Mouse (Mus musculus): ENCODE results near the gene Mrm1. TPM values are rescaled to one million over a fixed set of nuclear protein-coding genes. Genes with fewer than 3 reads are reported as not detected.
"Not testable (repeated sequence)": the region's sequence is repeated elsewhere in the genome, so short reads cannot be mapped to it uniquely, and the experiment has no call there.

Mrm1 gene
- polyA plus RNA-seq, 1 experiment from 2014 or later, result 11.0 TPM

DNA sequence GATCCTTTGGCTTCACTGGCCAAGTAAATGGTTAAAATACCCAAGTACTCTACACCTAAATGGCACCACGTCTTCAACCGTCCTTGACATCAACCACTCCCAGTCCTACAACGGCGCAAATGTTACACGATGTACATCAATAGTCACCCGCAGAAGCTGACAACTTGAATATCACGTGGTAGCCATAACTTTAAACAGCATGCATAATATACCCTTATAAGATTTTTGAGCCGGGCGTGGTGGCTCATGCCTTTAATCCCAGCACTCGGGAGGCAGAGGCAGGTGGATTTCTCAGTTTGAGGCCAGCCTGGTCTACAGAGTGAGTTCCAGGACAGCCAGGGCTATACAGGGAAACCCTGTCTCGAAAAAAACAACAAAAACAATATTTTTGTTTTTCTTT, 10.2 kb upstream of the Mrm1 start:
- not testable (repeated sequence) for H3K9me3 ChIP-seq (ENCODE audit: control insufficient read depth, low read depth, low read length); H3K4me1 ChIP-seq (ENCODE audit: control insufficient read depth, insufficient read depth, low read length); H3K27me3 ChIP-seq (ENCODE audit: control insufficient read depth, insufficient read depth, low read length)
- Histone ChIP-seq H3K9ac (replicated peaks; ENCODE audit: low read depth, low read length) (peak overlapping the region; percentile 64; the same call in 1 of the 2 replicates), H3K4me3 (ENCODE audit: low read depth, low read length) (peak overlapping the region; percentile 80), H3K27ac (ENCODE audit: low read length) (peak overlapping the region; percentile 45; the same call in 1 of the 2 replicates), H3K4me2 (replicated peaks; ENCODE audit: low read depth, low read length) (peak overlapping the region; percentile 68), H3K36me3 (ENCODE audit: control insufficient read depth, insufficient read depth, low read length) (peaks cover 24% of the 10 kb centered on the region)
- 74% methylated on average over 11 of the region's 11 CpGs for WGBS
- 0 out of 2 replicates have a peak, but pooled peaks have one; percentile 18 for ATAC-seq (ENCODE audit: insufficient number of reproducible peaks, insufficient read depth, low FRiP score, low read depth)

DNA sequence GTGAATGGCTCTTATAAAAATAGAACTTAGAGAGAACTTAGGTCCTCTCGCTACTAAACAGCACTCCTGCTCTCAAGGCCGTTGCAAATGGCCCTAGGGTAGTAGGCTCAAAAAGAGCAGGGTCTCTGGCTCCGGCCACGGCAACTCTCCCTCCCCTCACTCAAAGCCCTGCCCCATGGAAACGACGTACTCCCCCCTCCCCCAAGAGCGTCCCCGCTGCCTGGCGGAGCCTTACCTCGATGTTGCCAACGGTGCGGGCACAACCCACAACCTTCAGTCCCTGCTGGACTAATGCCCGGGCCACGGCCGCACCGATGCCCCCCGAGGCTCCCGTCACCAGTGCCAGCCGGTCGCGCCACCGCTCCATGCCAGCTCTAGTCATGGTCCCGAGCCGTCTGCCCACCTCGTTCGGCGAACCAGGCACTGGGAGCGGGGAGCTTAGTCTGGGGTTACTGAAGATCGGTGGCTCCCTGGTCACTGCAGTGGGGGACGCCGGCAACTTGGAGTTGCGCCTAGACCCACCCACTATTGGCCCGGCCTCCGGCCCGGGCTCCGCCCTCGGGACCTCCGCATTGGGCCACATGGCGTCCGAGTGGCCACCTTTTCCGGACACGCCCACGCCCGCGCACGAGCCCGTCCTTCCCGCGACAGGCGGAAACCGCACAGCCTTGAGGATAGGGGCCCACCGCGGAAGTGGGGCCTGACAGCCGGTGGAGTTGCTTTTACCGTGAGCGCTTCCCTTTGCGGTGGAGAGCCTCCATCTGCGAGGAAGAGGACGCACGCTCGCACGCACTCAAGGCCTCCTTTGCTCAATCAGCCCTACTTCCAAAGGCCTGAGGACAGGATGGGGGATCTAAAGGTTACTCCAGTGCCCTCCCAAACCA, 9.4 kb upstream of the Mrm1 start, which contains the start of gene Dhrs11:
Gene Dhrs11 (minus strand): TSS at position 479 of the 884 bp plus-strand sequence.
- peak; percentile 95 for ATAC-seq (ENCODE audit: insufficient number of reproducible peaks, insufficient read depth, low FRiP score, low read depth)
- under 1% methylated on average over 62 of the region's 62 CpGs for WGBS

DNA sequence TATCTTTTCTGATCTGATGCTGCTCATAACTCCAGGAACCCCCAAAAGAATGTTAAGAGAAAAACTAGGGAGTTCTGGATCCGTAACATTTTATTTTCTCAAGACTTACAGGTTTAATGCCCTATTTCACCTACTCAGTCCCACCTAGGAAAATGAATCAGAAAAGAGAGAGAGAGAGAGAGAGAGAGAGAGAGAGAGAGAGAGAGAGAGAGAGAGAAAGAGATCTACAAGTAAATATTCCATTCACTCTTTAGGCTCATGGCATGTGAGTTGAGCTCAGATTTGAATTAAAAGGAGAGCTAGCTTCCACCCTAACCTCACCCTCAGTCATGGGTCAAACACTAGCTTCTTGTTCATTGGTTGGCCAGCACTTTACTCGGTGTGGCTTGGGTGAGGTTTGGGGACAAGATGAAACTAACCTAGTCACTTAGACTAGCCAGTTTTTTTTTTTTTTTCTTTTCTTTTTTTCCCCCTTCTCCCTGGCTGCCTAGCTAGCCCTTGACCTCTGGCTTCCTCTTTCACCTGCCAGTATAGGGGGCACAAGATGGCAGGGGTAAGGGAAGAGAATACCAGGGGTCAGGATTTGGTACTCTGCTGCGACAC, 8.7 kb upstream of the Mrm1 start:
- H3K27me3 ChIP-seq (ENCODE audit: control insufficient read depth, insufficient read depth, low read length), result no peaks in the 10 kb centered on the region
- H3K36me3 ChIP-seq (ENCODE audit: control insufficient read depth, insufficient read depth, low read length), result peaks cover 14% of the 10 kb centered on the region
- peak overlapping the region; percentile 80 for H3K4me3 ChIP-seq (ENCODE audit: low read depth, low read length)
- no peak overlapping the region for H3K27ac ChIP-seq (ENCODE audit: low read length)
- no peak for ATAC-seq (ENCODE audit: insufficient number of reproducible peaks, insufficient read depth, low FRiP score, low read depth)
- H3K9ac ChIP-seq (replicated peaks; ENCODE audit: low read depth, low read length), result no peak overlapping the region
- 42% methylated on average over 3 of the region's 3 CpGs for WGBS
- no peaks in the 10 kb centered on the region for H3K9me3 ChIP-seq (ENCODE audit: control insufficient read depth, low read depth, low read length)
- peak overlapping the region; percentile 68 for H3K4me2 ChIP-seq (replicated peaks; ENCODE audit: low read depth, low read length)
- H3K4me1 ChIP-seq (ENCODE audit: control insufficient read depth, insufficient read depth, low read length), result peaks cover 8% of the 10 kb centered on the region; the same call in 1 of the 2 replicates

More for the DNA sequence above, 9.4 kb upstream of the Mrm1 start, which contains the start of gene Dhrs11:
- peaks cover 8% of the 10 kb centered on the region; the same call in 1 of the 2 replicates for H3K4me1 ChIP-seq (ENCODE audit: control insufficient read depth, insufficient read depth, low read length)
- peak within 1 kb of the TSS; percentile 64 for H3K9ac ChIP-seq (replicated peaks; ENCODE audit: low read depth, low read length)
- H3K27me3 ChIP-seq (ENCODE audit: control insufficient read depth, insufficient read depth, low read length), result no peaks in the 10 kb centered on the region
- peak within 1 kb of the TSS; percentile 80 for H3K4me3 ChIP-seq (ENCODE audit: low read depth, low read length)
- peak within 1 kb of the TSS; percentile 45; the same call in 1 of the 2 replicates for H3K27ac ChIP-seq (ENCODE audit: low read length)
- H3K9me3 ChIP-seq (ENCODE audit: control insufficient read depth, low read depth, low read length), result no peaks in the 10 kb centered on the region
- peak within 1 kb of the TSS; percentile 68 for H3K4me2 ChIP-seq (replicated peaks; ENCODE audit: low read depth, low read length)
- H3K36me3 ChIP-seq (ENCODE audit: control insufficient read depth, insufficient read depth, low read length), result peaks cover 17% of the 10 kb centered on the region

DNA sequence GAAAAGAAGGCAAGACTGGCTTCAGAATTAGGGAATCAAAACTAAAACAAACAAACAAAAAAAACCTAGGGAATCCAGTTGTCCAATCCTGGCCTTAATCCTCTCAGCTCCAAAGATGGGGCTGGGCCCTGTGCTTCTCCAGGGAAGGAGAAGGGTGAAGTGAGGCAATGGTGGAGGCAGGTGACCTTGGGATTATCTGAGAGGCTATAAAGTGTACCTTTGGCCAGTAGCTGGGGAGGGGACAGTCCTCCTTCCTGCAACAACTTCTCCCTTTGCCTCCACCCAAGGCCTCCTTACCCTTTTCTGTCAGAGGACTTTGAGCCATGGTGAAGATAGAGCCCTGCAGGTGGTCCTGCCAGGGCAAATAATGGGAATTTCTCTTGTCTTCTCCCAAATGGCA, 8.2 kb upstream of the Mrm1 start:
- Histone ChIP-seq H3K4me2 (replicated peaks; ENCODE audit: low read depth, low read length) (no peak overlapping the region), H3K4me1 (ENCODE audit: control insufficient read depth, insufficient read depth, low read length) (peaks cover 8% of the 10 kb centered on the region; the same call in 1 of the 2 replicates), H3K9me3 (ENCODE audit: control insufficient read depth, low read depth, low read length) (no peaks in the 10 kb centered on the region), H3K27me3 (ENCODE audit: control insufficient read depth, insufficient read depth, low read length) (no peaks in the 10 kb centered on the region), H3K9ac (replicated peaks; ENCODE audit: low read depth, low read length) (no peak overlapping the region), H3K27ac (ENCODE audit: low read length) (no peak overlapping the region), H3K36me3 (ENCODE audit: control insufficient read depth, insufficient read depth, low read length) (peaks cover 10% of the 10 kb centered on the region), H3K4me3 (ENCODE audit: low read depth, low read length) (no peak overlapping the region)
- no peak for ATAC-seq (ENCODE audit: insufficient number of reproducible peaks, insufficient read depth, low FRiP score, low read depth)

DNA sequence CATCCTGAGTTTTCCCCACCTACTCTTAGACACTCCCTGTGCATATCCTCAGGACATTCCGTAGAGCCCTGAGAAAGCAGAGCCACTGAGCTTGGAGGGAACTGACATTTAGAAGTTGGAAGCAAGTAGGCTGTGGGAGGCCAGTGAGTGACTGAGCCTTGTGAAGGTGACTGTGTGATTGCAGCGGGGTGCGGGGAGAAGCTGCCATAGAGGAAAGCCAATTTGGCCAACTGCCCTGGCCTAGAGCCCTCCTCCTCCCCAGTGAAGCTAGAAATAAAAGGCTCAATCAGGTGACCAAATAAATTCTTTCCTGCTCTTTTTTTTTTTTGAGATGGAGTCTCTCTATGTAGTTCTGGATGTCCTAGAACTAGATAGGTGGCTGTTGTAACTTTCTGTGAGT, 6.9 kb upstream of the Mrm1 start:
- Histone ChIP-seq H3K4me1 (ENCODE audit: control insufficient read depth, insufficient read depth, low read length) (peaks cover 8% of the 10 kb centered on the region; the same call in 1 of the 2 replicates), H3K27ac (ENCODE audit: low read length) (no peak overlapping the region), H3K27me3 (ENCODE audit: control insufficient read depth, insufficient read depth, low read length) (no peaks in the 10 kb centered on the region), H3K36me3 (ENCODE audit: control insufficient read depth, insufficient read depth, low read length) (peaks cover 2% of the 10 kb centered on the region), H3K4me2 (replicated peaks; ENCODE audit: low read depth, low read length) (no peak overlapping the region), H3K9me3 (ENCODE audit: control insufficient read depth, low read depth, low read length) (no peaks in the 10 kb centered on the region), H3K4me3 (ENCODE audit: low read depth, low read length) (no peak overlapping the region), H3K9ac (replicated peaks; ENCODE audit: low read depth, low read length) (no peak overlapping the region)
- no peak for ATAC-seq (ENCODE audit: insufficient number of reproducible peaks, insufficient read depth, low FRiP score, low read depth)
- WGBS, result 57% methylated on average over 3 of the region's 3 CpGs

GRCm38 (mm10) chr11:84825261-84825807, 6.0 kb upstream of the Mrm1 start:
- no peak overlapping the region for H3K4me2 ChIP-seq (replicated peaks; ENCODE audit: low read depth, low read length)
- ATAC-seq (ENCODE audit: insufficient number of reproducible peaks, insufficient read depth, low FRiP score, low read depth), result no peak

DNA sequence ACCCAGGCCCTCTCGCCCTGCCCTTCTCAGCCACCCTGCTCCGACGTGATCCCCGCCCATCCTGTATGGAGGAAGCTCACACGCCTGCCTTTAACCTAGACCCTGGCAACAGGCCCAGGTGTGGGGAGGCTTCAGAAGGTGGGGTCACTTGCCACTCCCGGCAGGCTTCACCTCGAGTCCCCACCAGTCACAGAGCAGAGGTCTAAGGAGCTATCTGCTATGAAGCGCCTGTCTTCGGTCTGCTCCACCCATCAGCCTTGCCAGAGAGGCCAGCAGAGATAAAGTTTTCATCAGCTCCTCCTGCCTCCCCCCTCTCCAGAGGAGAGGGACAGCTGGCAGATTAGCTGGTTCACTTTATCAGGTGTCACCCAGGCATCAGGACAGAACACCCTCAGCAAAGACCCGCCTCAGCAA, 4.2 kb upstream of the Mrm1 start:
- Histone ChIP-seq H3K9ac (replicated peaks; ENCODE audit: low read depth, low read length) (no peak overlapping the region), H3K36me3 (ENCODE audit: control insufficient read depth, insufficient read depth, low read length) (no peaks in the 10 kb centered on the region), H3K4me2 (replicated peaks; ENCODE audit: low read depth, low read length) (no peak overlapping the region), H3K4me1 (ENCODE audit: control insufficient read depth, insufficient read depth, low read length) (peaks cover 5% of the 10 kb centered on the region; the same call in 1 of the 2 replicates), H3K27me3 (ENCODE audit: control insufficient read depth, insufficient read depth, low read length) (no peaks in the 10 kb centered on the region), H3K4me3 (ENCODE audit: low read depth, low read length) (no peak overlapping the region), H3K9me3 (ENCODE audit: control insufficient read depth, low read depth, low read length) (no peaks in the 10 kb centered on the region), H3K27ac (ENCODE audit: low read length) (no peak overlapping the region)
- peak; percentile 38; the same call in 1 of the 2 replicates for ATAC-seq (ENCODE audit: insufficient number of reproducible peaks, insufficient read depth, low FRiP score, low read depth)
- 39% methylated on average over 10 of the region's 10 CpGs for WGBS

More at GRCm38 (mm10) chr11:84825261-84825807, 6.0 kb upstream of the Mrm1 start:
- Histone ChIP-seq H3K27me3 (ENCODE audit: control insufficient read depth, insufficient read depth, low read length) (no peaks in the 10 kb centered on the region), H3K9ac (replicated peaks; ENCODE audit: low read depth, low read length) (no peak overlapping the region), H3K4me1 (ENCODE audit: control insufficient read depth, insufficient read depth, low read length) (peaks cover 8% of the 10 kb centered on the region; the same call in 1 of the 2 replicates), H3K27ac (ENCODE audit: low read length) (no peak overlapping the region), H3K9me3 (ENCODE audit: control insufficient read depth, low read depth, low read length) (no peaks in the 10 kb centered on the region), H3K4me3 (ENCODE audit: low read depth, low read length) (no peak overlapping the region), H3K36me3 (ENCODE audit: control insufficient read depth, insufficient read depth, low read length) (no peaks in the 10 kb centered on the region)
- 80% methylated on average over 10 of the region's 10 CpGs for WGBS

GRCm38 (mm10) chr11:84822487-84822886, 3.2 kb upstream of the Mrm1 start:
- Histone ChIP-seq H3K4me1 (ENCODE audit: control insufficient read depth, insufficient read depth, low read length) (no peaks in the 10 kb centered on the region), H3K9me3 (ENCODE audit: control insufficient read depth, low read depth, low read length) (no peaks in the 10 kb centered on the region), H3K27me3 (ENCODE audit: control insufficient read depth, insufficient read depth, low read length) (no peaks in the 10 kb centered on the region), H3K27ac (ENCODE audit: low read length) (no peak overlapping the region), H3K36me3 (ENCODE audit: control insufficient read depth, insufficient read depth, low read length) (no peaks in the 10 kb centered on the region), H3K4me2 (replicated peaks; ENCODE audit: low read depth, low read length) (no peak overlapping the region), H3K4me3 (ENCODE audit: low read depth, low read length) (no peak overlapping the region), H3K9ac (replicated peaks; ENCODE audit: low read depth, low read length) (no peak overlapping the region)
- no peak for ATAC-seq (ENCODE audit: insufficient number of reproducible peaks, insufficient read depth, low FRiP score, low read depth)
- WGBS, result 86% methylated on average over 5 of the region's 5 CpGs
